Mouse (Mus musculus): ENCODE data around the gene Itgal.

- TF ChIP-seq POLR2A (IDR thresholded peaks at IDR 0.05; ENCODE audit: borderline replicate concordance, insufficient read depth, low read length) (no peak), CTCF (IDR thresholded peaks at IDR 0.05; ENCODE audit: borderline replicate concordance, insufficient read depth, low read depth, low read length) (no peak)
Measured at GRCm38 (mm10) chr7:127270256-127270655, 25.8 kb upstream of the Itgal start.
